Mouse (Mus musculus) thymus, postnatal 4 days (tissue): ENCODE measurements around the gene Iqschfp.

Experiments
- DNase-seq: peaks from one replicate; pipeline ENCODE4 v3.0.0; 2021

Iqschfp gene

DNA sequence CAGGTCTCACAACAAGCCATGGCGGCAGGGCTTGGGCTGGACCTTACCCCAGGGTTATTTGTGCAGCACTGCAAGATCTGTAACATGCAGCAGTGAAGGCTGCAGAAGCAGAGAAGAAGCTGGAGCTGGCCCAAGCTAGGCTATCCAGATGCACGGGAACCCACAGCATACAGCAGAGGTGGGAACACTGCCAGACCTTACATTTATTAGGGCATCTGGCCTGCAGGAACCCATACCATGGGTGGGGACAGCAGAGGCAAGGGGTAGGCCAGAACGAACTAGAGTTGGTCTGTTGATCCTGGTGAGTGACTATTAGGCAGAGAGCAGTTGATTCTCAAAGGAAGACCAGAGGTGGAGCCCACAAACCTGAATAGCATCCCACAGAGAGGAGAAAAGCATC is 351.2 kb downstream of the Iqschfp start:
- DNase-seq = no peak

DNA sequence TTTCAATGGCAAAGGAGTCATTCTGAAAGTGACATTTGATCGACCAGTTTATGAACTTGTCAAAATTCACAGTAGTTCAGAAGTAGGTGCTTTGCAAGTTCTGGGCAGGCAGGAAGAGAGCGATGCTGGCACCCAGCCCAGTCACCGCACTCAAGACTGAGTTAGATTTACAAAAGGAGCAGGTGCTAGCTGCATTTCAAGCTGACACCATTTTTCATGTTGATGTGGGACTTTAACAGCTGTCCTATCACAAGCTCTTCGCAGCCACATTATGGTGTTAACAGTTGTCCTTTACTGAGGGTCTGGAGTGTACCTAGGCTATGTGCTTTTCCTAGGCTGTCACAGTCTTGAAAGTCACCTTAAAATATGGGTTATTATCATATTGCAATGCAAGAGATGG is 354.1 kb downstream of the Iqschfp start:
- DNase-seq = no peak

DNA sequence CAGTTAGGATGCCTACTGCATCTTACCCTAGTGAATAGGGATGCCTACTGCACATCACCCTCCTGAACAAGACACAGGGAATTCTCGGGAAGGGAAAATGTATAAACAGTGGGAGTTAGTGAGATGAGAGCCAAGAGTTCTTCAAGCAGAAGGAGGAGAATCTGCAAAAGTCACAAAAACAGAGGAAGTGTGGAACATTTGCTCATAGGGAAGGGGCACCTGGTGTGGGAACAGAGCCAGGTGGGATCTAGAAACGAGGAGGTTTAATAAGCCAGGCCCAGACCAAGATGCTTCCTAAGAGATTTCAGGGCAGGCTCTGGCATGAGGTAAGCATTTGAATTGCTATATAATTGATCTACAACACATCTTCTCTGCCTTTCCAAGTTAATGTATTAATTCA is 358.6 kb downstream of the Iqschfp start:
- no peak for DNase-seq

DNA sequence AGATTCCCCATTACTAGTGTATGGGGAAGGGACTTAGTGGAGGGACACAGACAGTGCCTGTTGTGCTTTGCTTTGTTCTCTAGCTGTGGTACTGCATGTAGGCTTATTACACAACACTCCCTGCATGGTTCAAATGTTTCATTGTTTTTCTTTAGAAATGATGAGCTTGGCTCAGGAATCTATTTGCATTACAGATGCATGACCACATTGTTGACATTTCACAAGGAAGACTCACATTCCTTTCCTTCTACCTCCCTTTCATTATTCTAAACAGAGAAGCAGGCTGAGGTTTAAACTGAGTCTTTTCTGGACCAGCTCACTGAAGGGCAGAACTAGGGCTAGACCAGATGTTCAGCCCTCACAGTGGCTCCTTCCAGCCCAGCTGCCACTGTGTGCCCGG is 360.3 kb downstream of the Iqschfp start:
- DNase-seq = no peak

DNA sequence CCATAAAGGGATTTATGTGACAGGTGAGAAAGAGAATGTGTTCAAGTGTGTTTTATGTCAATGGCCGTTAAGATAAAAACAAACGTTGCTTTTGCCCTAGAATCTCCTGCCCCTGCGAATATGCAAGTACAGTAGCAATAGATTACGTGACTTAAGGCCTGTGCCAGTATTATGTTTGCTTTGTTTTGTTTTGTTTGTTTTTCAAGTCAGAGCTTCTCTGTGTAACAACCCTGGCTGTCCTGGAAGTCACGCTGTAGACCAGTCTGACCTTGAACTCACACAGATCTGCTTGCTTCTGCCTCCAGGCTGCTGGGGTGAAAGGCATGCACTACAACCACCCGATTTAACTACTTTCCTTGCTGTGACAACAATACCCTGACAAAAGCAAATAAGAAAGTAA is 370.3 kb downstream of the Iqschfp start:
- no peak for DNase-seq

DNA sequence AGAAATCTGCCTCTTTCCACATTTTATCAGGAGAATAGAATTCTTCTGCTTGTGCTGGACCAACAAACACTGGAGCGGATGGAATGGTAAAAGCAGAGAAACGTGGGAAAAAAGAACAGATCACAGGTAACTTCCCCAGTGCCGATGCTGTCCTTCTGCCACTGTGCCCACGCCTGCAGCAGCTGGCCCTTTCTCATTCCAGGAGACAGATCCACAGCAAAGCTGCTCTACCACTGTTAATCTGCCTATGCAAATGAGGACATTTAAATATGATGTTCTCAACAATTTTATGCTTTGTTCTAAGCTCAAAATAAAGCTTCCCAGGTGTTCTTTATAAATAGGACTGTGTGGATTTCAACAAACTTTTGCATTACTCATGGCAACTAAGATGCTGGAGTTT is 375.9 kb downstream of the Iqschfp start:
- no peak for DNase-seq

DNA sequence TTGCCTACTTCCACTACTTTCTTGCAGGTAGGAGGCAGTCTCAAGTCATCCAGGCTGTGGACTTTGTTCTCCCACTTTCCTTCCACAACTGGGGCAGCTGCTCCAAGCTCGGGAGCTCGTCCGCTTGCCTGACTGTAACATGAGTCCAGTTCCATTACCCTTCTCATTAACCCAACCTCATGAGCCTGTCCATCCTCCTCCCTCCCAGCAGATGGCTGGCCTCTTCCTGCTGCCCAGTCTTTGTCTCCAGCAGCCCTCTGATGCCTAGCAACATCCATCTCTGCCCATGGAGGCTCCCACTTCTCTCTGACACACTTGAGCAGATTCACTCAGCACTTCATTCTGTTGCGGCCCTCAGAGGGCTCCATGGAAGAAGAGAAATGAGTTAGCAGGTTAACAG is 377.2 kb downstream of the Iqschfp start:
- DNase-seq = no peak

DNA sequence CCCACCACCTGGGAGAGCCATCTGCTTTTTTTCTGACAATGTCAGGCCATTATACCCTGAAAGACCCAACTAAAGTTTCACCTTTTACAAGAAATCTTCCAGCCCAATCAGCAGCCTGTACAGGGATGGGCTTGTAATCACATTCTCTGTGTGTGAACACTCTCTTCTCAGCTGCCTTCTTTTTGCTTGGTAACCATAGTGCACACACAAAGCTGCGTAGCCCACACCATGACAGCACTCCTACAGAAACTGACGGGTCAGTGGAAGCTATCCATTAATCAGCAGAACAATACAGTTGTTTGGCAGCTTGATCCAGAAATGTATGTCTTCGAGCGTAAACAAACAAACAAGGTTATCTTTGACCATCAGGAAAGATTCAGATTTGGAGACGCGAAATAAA is 378.2 kb downstream of the Iqschfp start:
- no peak for DNase-seq

DNA sequence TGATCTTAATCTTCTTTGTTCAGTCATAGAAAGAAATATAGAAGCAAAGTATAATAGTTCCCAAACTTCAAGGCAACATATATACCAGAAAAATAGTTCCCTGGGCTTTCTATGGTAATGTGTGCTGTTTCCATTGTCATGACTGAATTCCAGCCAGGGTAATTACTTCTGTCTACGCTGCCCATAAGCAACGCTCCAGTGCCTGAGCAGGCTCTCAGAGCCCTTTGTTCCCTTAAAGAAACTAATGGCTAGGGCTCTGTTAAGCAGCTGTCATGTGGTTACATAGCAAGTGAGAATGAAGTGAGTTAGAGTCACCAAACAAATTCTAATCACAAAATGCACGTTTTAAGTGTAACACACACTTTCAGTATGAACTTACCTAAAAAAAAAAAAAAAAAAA is 379.4 kb downstream of the Iqschfp start:
- no peak for DNase-seq

DNA sequence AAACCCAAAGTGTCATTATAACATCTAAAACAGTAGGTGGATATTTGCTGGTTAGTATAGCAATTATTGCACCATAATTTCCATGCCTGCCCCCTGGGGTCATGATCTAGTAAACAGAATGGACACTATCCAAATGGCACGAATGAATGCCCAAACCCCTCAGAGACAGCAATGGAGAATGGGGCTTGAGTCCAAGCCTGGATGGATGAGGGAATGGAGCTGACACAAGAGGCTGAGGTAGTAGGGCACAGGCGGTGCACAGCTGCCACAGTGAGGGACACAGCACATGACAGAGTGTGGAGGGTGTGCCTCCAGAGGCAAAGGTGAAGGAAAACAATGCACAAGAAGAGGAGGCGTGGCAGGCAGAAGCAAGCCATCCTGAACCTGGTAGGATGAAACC is 379.8 kb downstream of the Iqschfp start:
- no peak for DNase-seq

DNA sequence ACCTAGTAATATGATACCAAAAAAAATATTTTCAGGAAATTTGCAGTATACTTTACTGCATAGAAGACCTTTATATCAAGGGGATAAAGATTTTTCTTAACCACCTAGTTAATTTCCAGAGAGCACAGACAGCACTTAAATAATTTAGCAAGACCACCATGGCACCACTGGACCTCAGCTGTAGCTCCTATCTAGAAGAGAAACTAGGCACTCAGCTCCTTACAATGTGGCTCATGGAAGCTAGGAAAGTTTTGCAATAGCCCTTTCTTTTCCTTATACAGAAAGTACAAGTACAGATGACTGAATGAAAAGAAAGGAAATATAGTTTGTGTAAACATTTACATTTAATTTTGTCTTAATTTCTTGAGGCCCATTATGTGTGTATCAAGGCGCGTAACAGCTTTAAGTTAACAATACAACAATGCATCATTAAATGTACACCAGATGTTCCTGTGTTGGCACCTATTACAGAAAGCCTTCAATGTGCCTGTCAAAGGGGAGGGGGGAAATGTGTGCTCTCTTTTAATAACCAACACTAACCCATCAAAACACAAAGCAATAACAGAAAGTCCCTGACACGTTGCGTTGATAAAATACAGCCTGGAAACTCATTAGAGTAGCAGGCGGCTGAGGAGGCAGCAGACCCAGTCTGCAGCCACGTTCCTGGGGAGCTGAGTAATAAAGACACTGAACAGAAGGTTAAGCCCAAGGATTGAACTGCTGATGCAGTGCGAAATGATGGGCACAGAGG is 391.0 kb downstream of the Iqschfp start:
- DNase-seq = no peak

DNA sequence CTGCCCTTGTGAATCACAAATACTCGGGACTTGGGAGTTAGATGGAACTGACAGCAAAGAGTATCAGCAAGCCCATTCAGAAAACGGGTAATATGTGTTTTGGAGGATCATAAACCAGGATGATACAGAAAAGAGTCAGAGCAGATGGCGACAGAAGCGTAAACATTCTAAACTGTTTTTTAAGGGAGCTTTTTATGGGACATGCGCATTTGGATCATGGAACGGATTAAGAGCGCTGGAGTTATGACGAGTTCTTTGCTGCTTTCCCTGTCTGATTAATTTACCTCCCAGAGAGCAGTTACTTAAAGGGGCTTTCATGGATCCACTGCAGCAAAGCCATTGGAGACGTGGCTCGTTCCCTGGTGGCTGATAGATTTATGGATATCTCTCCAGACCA is 391.6 kb downstream of the Iqschfp start:
- DNase-seq = no peak

DNA sequence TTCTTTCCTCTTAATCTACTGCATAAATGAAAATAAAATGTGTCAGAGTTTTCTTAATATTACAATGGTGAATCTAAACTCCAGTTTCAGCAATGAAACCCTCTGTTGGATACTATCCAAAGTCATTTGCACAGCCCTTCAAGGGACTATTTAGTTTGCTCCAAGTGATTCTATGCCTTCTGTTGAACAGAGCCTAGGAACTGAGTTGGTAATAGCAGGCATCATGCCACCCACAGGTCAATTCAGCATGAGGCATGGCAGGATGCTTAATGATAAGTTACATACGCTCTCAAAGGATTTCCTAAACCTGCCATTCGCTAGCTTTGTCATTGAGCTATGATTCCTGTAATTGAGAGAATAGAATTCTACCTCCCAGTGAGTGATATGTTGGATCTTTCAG is 392.5 kb downstream of the Iqschfp start:
- no peak for DNase-seq

DNA sequence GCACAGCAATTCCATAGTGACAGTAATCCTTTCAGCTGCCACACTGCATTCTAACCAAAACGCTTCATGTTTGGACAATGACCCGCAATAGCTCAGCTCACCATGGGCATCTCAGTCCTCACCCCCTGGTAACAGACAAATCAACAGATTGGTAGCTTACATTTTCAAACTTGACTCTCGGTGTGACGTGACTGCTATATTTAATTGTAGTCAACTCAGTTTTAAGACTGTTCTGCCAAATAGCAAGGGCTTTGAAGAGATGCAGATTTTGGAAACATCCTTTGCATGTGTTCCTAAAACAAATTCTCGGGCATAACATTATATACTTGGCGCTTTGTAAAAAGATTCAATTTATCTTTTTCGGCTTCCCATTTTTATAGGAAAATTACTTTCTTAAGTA is 404.7 kb downstream of the Iqschfp start:
- DNase-seq = no peak

DNA sequence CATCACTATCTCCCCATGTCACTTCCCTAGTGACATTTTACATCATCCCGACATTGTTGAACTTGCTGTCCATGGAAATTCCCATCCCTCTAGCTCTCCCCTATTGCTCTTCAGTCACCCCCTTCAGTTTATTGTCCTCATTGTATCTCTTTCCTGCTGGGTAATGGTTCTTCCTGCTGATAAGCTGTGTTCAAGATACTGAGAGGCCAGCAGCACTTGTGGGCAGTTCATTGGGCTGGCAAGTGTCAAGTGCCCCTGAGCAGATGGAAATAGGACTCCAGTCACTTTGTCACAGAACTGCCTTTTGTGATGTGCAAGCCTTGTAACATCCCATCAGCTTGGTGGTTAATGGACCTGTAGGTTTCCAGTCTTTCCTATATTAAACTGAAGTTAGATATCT is 413.6 kb downstream of the Iqschfp start:
- DNase-seq = no peak

DNA sequence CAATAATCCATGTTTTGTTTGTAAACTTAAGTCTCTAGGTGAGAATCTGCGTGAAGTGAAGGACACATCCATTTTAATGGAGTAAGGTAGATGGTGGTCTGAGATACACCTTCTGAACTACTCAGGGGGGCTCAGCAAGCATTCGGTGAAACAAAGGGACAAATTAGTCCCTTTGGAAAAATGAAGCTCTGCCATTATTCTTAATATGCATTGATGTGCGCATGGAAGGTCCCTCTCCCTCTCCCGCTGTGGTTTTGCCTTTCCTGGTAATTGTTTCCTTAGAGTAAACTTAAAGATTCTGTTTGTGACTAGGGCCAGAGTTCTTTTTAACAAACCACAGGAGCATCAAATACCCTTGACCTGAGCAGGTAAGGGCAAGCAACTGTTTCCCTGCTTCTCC is 414.7 kb downstream of the Iqschfp start:
- DNase-seq = no peak

DNA sequence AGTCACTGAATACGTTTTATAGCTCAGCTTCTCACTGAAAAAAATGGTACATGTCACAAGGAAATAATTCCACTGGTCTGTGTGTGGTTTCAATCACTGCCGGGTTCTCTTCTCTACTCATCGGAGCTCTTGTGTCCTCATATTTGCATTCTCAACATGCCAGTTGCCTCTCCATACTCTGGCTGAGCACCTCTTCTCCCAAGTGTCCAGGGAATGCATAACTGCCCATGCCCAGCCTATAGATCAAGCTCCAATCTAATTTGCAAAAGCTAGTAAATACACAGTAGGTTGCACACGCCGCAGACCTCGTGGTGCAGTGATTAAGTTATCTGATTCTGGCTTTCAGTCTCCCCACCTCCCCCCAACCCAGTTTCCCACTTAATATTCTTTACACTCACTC is 433.5 kb downstream of the Iqschfp start:
- DNase-seq = no peak

DNA sequence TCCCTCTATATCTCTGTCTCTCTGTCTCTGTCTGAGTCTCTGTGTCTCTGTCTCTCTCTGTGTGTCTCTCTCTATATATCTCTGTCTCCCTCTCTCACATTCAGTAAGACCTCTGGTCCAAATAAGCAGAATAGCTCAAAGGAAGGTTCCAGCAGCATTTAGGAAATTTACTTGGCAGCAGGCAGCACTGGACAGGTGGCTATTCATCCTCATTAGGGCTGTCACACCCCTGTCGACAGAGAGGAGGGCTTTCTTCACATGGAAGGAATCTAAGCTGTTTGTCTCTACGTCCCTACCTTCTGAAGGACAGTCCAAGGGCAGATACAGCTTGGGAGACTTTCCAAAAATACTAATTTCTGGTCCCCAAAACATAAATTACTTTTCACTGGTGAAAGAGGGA is 440.5 kb downstream of the Iqschfp start:
- DNase-seq = no peak

DNA sequence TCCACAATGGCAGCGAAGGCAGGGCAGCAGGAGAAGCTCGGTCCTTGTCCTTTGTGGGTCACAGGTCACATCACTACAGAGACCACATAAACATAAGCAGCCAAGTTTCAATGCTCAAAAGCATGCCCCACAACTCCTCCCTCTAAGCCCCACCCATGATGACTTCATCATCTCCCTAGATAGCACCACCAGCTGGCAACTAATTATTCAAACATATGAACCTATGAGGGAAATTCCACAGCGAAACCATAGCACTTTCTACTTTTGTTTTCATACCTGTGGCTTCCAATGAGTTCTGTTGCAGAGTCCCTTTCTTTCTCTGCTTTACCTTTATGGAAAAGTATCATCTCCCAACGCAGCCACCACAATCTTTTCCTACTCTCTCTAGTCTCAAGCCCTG is 443.5 kb downstream of the Iqschfp start:
- no peak for DNase-seq

DNA sequence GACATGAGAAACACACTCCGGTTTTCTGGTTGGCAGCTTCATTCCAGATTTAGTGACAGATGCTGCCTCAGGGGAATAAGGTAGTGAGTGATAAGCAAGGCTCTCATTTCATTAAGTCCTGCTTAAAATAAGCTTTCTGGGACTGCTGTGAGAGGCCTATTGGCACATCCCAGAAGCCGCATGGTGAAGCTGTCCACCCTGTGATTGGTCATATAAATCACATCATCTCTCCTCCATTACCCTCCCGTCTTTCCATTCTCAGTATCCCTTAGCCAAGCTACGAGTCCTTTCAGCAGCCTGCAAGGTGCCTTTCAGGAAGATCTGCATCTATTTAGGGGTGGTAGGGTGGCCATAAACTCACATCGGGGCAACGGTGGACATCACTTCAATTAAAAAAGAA is 458.6 kb downstream of the Iqschfp start:
- DNase-seq = no peak

DNA sequence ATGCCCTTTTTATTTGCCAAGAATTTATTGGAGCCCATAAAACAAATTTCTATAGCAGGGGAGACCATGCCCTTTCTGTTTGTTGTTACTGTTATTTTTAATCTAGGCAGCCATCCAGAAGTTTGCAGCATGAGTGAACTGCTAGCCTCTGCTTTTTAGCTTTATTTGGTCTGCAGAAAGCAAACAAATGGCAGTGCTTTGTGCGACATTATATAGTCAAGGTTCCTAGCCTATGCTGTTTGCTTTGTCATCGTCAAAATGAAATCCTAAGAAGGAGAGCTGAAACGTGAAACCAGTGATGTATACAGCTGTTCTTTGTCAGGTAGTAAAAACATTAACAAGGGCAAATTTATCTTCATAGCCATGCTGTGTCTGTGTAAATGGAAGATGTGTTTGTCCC is 459.4 kb downstream of the Iqschfp start:
- no peak for DNase-seq

DNA sequence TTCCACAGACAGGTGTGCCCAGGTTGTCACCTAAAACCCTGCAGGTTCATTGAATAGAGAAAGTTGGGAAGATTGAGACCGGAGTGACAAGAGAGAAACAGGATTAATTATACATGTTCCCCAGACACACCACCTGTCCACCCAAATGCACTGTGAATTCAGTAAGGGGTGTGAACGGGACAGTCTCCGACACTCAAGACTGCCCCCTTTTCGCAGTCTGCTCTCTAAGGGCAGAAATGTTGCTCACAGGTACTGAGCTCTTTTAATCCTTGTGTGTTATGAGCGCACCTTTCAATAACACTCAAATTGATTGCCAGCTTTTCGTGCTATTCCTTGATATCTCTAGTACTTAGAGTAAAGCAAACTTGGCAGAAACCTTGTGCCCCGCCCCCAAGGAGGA is 460.9 kb downstream of the Iqschfp start:
- DNase-seq = no peak

DNA sequence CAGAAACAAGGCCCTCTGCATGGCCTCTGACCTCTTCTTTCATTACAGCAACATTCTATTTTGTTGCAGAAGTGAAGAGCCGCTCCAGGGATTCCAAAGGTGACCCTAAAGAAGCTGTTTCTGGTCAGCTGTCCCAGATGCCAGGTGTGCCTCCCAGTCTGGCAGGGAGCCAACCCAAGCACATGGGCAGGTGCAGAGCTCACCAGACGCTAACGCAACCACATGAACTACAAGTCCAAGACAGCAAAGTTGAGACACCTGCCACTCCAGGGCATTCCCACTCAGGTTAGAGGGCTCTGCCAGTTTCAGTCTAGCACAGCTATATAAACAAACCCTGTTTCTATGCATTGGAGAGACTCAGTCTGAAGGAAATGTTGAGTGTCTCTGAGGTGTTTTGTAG is 461.5 kb downstream of the Iqschfp start:
- no peak for DNase-seq

DNA sequence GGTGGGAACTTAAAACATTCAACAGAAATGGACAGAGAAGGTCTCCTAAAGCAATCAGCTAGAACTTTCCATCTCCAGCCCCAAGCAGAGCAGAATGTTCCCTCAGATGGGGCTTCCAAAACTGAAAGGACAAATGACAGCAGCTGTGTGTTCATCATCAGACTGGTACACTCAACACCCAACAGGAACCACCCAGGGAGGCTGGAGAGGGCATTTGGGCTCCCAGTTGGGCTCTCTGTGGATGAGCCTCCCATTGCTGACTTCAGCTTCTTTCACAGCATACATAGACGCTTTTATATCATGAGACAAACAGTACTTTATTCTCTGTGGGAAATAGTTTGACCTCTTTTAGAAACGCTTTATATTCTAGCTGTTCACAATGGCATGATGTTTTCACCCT is 464.5 kb downstream of the Iqschfp start:
- no peak for DNase-seq

DNA sequence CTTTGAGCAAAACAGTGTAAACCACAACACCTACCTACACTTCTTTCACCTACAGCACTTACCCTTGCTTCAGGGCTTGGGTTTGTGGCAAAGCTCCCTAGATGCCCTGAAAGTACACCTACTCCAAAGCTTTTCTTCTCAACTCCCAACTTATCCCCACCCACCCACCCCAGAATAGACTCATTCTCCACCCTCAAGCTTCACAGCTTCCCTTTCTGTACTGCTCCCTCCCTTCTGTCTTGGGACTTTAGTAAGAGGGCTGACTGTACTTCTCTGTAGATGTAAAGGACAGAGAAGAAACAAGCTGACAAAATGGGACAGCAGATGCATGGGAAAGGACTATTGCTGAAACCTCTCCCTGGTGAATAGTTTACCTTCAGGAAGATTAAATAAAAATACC is 476.0 kb downstream of the Iqschfp start:
- DNase-seq = no peak

DNA sequence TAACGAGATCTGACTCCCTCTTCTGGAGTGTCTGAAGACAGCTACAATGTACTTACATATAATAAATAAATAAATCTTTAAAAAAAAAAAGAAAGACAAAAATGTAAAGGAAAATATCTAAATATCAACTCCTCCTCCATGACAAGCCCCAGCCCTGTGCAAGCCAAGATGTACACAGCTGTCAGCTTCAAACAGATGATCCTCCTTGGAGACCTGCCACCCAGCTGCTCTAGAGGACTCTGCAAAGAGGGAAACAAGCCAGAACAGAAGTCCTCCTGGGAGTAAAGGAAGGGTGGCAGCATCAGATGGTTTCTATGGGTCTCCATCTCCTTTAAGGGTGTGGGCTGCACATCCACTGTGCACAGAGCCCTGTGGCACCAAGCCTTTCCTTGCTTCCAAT is 480.9 kb downstream of the Iqschfp start:
- DNase-seq = no peak
